Mouse (Mus musculus) midbrain, embryonic 13.5 days (tissue): Measurements from ENCODE around the gene Ripply2. TPM values are rescaled to one million over a fixed set of nuclear protein-coding genes. Genes with fewer than 3 reads are reported as not detected.

Experiments
- ATAC-seq: fragments of 200-750 bp; cut with Nextera tagmentation; 2 replicates; pipeline ENCODE4 v1.8.0; 2017; ENCODE audit warnings: mild to moderate bottlenecking, moderate TSS enrichment, moderate library complexity
- H3K27ac ChIP-seq: fragments of 300-500 bp; sonication (generic); 2 replicates; pipeline ENCODE4 v1.5.1; 2015; ENCODE audit warnings: inconsistent platforms, mild to moderate bottlenecking, moderate library complexity
- H3K27me3 ChIP-seq: fragments of 300-500 bp; sonication (generic); 2 replicates; pipeline ENCODE4 v1.6.1; 2015; ENCODE audit warnings: mild to moderate bottlenecking, inconsistent platforms
- H3K36me3 ChIP-seq: fragments of 300-500 bp; sonication (generic); 2 replicates; pipeline ENCODE4 v1.6.1; 2015; ENCODE audit warnings: mild to moderate bottlenecking, inconsistent platforms
- H3K4me1 ChIP-seq: fragments of 300-500 bp; sonication (generic); replicated peaks from 2 replicates; pipeline ENCODE4 v1.6.1; 2015; ENCODE audit warnings: inconsistent platforms
- H3K4me2 ChIP-seq: fragments of 300-500 bp; sonication (generic); replicated peaks from 2 replicates; pipeline ENCODE4 v1.6.1; 2015; ENCODE audit warnings: moderate library complexity, mild to moderate bottlenecking, inconsistent platforms
- H3K4me3 ChIP-seq: fragments of 300-500 bp; sonication (generic); replicated peaks from 2 replicates; pipeline ENCODE4 v1.5.1; 2015; ENCODE audit warnings: mild to moderate bottlenecking, inconsistent platforms
- H3K9ac ChIP-seq: fragments of 300-500 bp; sonication (generic); replicated peaks from 2 replicates; pipeline ENCODE4 v1.6.1; 2015; ENCODE audit warnings: mild to moderate bottlenecking, inconsistent platforms
- H3K9me3 ChIP-seq: fragments of 300-500 bp; sonication (generic); 2 replicates; pipeline ENCODE4 v1.6.1; 2016; ENCODE audit warnings: mild to moderate bottlenecking, inconsistent platforms
- WGBS: fragments of 180-500 bp; shearing (Covaris S2); methylation state at CpG from one replicate; pipeline ENCODE4 v1.1.7; 2015; 5-methylcytosine and 5-hydroxymethylcytosine counted together
- polyA plus RNA-seq: library from polyadenylated mRNA; unstranded; fragments of >200 nt; fragmentation: Nextera tagmentation; extraction: Ambion mirVana; gene quantifications from 2 replicates; pipeline ENCODE4 v1.2.1, GENCODE M21; 2015

Ripply2 gene
- polyA plus RNA-seq, 1 experiment from 2014 or later = 6.2 TPM

- WGBS = 91% methylated on average over 4 of the region's 4 CpGs
- no peak for ATAC-seq
- H3K9ac ChIP-seq = no peak overlapping the region
Measured at GRCm38 (mm10) chr9:87032196-87032595, 16.9 kb downstream of the Ripply2 start.

DNA sequence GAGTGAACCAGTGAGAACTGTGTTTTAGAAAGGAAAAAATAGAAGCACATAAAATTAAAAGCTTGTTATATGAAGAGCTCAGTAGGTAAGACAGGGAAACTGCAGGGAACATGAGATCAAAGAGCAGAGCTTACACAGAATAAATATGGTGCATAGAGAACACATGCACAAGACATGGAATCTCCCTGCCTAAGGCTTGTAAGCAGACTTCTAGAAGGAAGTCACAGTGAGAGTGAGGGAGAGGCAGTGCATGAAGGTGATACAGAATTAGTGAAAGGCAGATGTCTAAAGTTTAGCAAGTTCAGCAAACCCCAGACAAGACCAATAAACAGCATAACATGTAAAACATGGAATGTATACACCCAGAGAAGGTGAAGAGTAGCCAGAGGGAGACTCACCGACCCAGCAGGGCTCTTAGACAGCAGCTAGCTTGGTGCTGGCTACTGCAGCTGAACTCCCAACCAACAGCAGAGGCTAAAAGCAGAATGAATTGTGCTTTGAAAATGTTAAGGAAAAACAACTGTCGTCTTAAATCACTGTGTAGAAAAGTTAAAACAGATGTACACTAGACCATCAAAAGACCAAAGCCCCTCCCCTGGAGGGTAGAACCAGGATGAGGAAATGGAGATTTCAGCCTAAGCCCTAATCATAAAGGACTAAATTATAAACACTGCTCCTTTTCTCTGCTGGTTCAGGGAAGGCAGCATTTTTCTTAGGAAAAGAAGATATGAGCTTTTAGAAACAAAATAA lies 19.7 kb downstream of the Ripply2 start:
- Histone ChIP-seq H3K27ac (no peak overlapping the region), H3K4me2 (no peak overlapping the region), H3K9me3 (no peaks in the 10 kb centered on the region), H3K4me1 (no peaks in the 10 kb centered on the region), H3K27me3 (no peaks in the 10 kb centered on the region), H3K36me3 (peaks cover 20% of the 10 kb centered on the region), H3K9ac (no peak overlapping the region), H3K4me3 (no peak overlapping the region)
- no peak for ATAC-seq
- WGBS = 89% methylated on average over 2 of the region's 2 CpGs

More at GRCm38 (mm10) chr9:87032196-87032595, 16.9 kb downstream of the Ripply2 start:
- H3K4me2 ChIP-seq = no peak overlapping the region
- H3K4me1 ChIP-seq = 0 out of 2 replicates have a peak, but pooled peaks cover 4% of the 10 kb centered on the region
- no peaks in the 10 kb centered on the region for H3K27me3 ChIP-seq
- H3K27ac ChIP-seq = no peak overlapping the region
- H3K4me3 ChIP-seq = no peak overlapping the region
- peaks cover 25% of the 10 kb centered on the region for H3K36me3 ChIP-seq
- H3K9me3 ChIP-seq = no peaks in the 10 kb centered on the region

DNA sequence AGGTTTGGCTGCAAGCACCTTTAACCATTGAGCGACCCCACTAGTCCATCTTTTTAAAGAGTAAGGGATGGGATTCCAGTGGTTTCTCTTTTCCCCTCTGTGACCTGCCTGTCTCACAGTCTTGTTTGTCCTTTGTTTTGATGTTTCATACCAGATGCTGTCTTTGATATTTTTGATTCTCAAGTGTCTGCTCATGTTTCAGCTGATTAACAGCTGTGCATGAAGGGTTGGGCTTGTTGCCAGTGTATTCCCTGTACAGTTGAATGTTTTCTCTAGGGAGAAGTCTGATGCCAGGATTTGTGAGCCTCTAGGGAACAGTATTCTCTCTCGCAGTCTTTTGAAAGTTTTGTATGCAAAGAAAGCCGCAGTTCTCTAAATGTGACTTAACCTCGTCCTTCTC lies 34.1 kb downstream of the Ripply2 start:
- Histone ChIP-seq H3K9ac (no peak overlapping the region), H3K27me3 (no peaks in the 10 kb centered on the region), H3K4me2 (no peak overlapping the region), H3K4me3 (no peak overlapping the region), H3K27ac (no peak overlapping the region), H3K9me3 (no peaks in the 10 kb centered on the region), H3K36me3 (peaks cover 44% of the 10 kb centered on the region), H3K4me1 (no peaks in the 10 kb centered on the region)
- WGBS = 83% methylated on average over 4 of the region's 4 CpGs
- ATAC-seq = no peak

DNA sequence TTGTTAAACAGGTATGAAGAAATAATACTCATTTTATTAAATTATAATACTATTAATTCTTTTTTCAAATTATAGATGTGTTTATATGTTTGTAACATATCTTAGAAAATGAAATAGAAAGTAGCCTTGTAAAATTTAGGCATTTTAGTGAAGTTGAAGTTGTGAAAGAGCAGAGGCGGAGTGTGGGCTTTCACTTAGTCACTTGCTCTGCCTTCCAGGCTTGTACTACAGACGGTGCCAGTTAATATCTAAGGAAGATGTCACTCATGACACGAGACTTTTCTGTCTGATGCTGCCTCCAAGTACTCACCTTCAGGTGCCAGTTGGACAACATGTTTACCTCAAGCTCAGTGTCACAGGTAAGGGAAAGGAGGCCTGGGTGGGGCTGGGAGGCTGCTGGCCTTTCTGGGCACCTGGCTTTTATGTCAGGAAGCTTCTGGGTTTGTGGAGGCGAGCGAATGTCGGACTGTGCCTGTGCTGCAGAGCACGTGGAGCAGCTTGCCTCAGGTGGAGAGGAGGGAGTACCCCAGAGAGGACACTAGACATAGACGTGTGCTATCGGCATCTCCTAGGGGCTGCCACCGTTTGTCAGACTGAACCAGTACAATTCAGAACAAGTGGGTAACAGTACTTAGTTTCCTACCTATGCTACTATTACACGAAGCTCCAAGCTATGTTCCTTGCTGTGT lies 40.4 kb downstream of the Ripply2 start:
- no peak overlapping the region for H3K4me3 ChIP-seq
- no peak for ATAC-seq
- no peak overlapping the region for H3K27ac ChIP-seq
- no peaks in the 10 kb centered on the region for H3K4me1 ChIP-seq
- H3K36me3 ChIP-seq = peaks cover 51% of the 10 kb centered on the region
- no peaks in the 10 kb centered on the region for H3K9me3 ChIP-seq
- H3K9ac ChIP-seq = no peak overlapping the region
- WGBS = 91% methylated on average over 11 of the region's 11 CpGs
- no peak overlapping the region for H3K4me2 ChIP-seq
- no peaks in the 10 kb centered on the region for H3K27me3 ChIP-seq

- Histone ChIP-seq H3K27ac (no peak overlapping the region), H3K9me3 (no peaks in the 10 kb centered on the region), H3K9ac (no peak overlapping the region), H3K4me1 (no peaks in the 10 kb centered on the region), H3K27me3 (no peaks in the 10 kb centered on the region), H3K4me2 (no peak overlapping the region), H3K4me3 (no peak overlapping the region), H3K36me3 (peaks cover 64% of the 10 kb centered on the region)
- 86% methylated on average over 5 of the region's 5 CpGs for WGBS
- no peak for ATAC-seq
Measured at GRCm38 (mm10) chr9:87062337-87062736, 47.0 kb downstream of the Ripply2 start.

GRCm38 (mm10) chr9:87068160-87068559 lies 52.8 kb downstream of the Ripply2 start:
- 93% methylated on average over 1 of the region's 1 CpGs for WGBS
- Histone ChIP-seq H3K4me3 (no peak overlapping the region), H3K36me3 (peaks cover 56% of the 10 kb centered on the region), H3K9me3 (peaks cover 4% of the 10 kb centered on the region), H3K4me1 (no peaks in the 10 kb centered on the region), H3K27ac (no peak overlapping the region), H3K27me3 (no peaks in the 10 kb centered on the region), H3K4me2 (no peak overlapping the region), H3K9ac (no peak overlapping the region)
- no peak for ATAC-seq

Other genes starting within 250 kb of the Ripply2 start
- gene Snap91, start 134.9 kb upstream of the Ripply2 start, polyA plus RNA-seq = 84.0 and 88.6 TPM in 2 replicates
- 87.4 and 89.5 TPM in 2 replicates for gene Cyb5r4, start 6.5 kb downstream of the Ripply2 start, polyA plus RNA-seq
- 0.47 and 0.54 TPM in 2 replicates for gene Mrap2, start 128.8 kb downstream of the Ripply2 start, polyA plus RNA-seq
- 8.8 and 9.0 TPM in 2 replicates for gene Cep162, start 240.0 kb downstream of the Ripply2 start, polyA plus RNA-seq